Mouse (Mus musculus) lung, adult 2 months (tissue): ENCODE measurements around the gene Gm12258.

ENCODE experiments used
- CTCF ChIP-seq: fragments of 200-500 bp; IDR thresholded peaks from 2 replicates; pipeline ENCODE4 v1.5.1; 2011; ENCODE audit warnings: mild to moderate bottlenecking, low read length, control low read depth; ENCODE audit not compliant: insufficient read depth
- POLR2A ChIP-seq: fragments of 200-500 bp; IDR thresholded peaks from 2 replicates; pipeline ENCODE4 v1.6.1; 2011; ENCODE audit warnings: low read depth, mild to moderate bottlenecking, control low read depth, low read length, borderline replicate concordance; ENCODE audit errors: extremely low read depth

DNA sequence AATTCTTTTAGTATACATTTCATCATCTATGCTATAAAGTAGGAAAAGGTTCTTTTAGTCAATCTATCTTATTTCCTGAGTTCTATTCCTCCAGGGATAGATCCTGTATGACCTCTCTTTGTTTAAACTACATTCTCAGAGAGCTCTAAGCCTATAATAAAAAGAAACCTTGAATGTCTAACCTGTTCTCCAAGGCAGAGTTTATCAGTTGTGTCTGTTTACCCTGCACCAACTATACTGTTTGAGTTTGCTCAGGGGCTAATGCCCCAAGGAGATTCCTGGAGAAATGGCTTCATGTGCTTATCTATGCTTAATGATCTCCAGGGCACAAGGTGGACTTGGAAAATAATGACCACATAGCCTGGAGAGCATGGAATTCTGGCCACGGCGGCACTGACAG lies 42.6 kb upstream of the Gm12258 start:
- TF ChIP-seq POLR2A (no peak), CTCF (no peak)
